Mouse (Mus musculus) induced T-regulatory cell, adult 2 months (primary cell): ENCODE data around the gene Med23.

Source experiments
- DNase-seq: peaks from one replicate; pipeline ENCODE4 v3.0.0-alpha.2; 2012; ENCODE audit warnings: low read depth

Med23 gene

DNA sequence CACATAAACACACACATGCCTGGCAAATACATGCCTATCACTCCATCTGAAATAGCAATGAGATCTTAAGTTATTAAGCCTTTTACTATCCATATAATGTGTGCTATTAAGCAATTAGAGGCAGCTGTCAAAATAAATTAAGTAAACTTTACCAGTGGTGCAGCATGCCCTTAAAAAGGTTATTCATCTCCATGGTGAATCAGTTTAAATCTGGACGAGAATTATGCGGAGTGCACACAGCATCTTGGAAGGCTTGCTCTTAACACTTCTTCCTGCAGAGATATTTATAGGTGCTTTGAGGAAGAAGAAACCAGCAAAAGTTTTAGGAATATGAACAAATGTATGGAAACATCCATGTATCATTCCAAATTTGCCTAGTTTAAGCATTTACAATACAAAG is 92.1 kb downstream of the Med23 start:
- DNase-seq: no peak
